Mouse (Mus musculus) heart, embryonic 11.5 days (tissue): ENCODE results near the gene Macrod2. TPM values are rescaled to one million over a fixed set of nuclear protein-coding genes. Genes with fewer than 3 reads are reported as not detected.

Experiments used
- ATAC-seq: fragments of 200-750 bp; cut with Nextera tagmentation; replicated peaks from 2 replicates; pipeline ENCODE4 v1.8.0; 2017; ENCODE audit warnings: moderate library complexity; ENCODE audit not compliant: insufficient number of reproducible peaks, low FRiP score, low TSS enrichment
- H3K27ac ChIP-seq: fragments of 300-500 bp; sonication (generic); 2 replicates; pipeline ENCODE4 v1.5.1; 2014; ENCODE audit warnings: mild to moderate bottlenecking, low read depth, low read length
- H3K27me3 ChIP-seq: fragments of 300-500 bp; sonication (generic); 2 replicates; pipeline ENCODE4 v1.6.1; 2014; ENCODE audit warnings: mild to moderate bottlenecking, low read length, mixed read lengths; ENCODE audit not compliant: control insufficient read depth, insufficient read depth
- H3K36me3 ChIP-seq: fragments of 300-500 bp; sonication (generic); 2 replicates; pipeline ENCODE4 v1.6.1; 2014; ENCODE audit warnings: mild to moderate bottlenecking, low read length, moderate library complexity, mixed read lengths; ENCODE audit not compliant: control insufficient read depth, insufficient read depth
- H3K4me1 ChIP-seq: fragments of 300-500 bp; sonication (generic); 2 replicates; pipeline ENCODE4 v1.6.1; 2014; ENCODE audit warnings: low read length; ENCODE audit not compliant: control insufficient read depth, insufficient read depth
- H3K4me2 ChIP-seq: fragments of 300-500 bp; sonication (generic); 2 replicates; pipeline ENCODE4 v1.6.1; 2014; ENCODE audit warnings: mild to moderate bottlenecking, moderate library complexity
- H3K4me3 ChIP-seq: fragments of 300-500 bp; sonication (generic); 2 replicates; pipeline ENCODE4 v1.5.1; 2014; ENCODE audit warnings: low read depth, low read length
- H3K9ac ChIP-seq: fragments of 300-500 bp; sonication (generic); 2 replicates; pipeline ENCODE4 v1.6.1; 2014; ENCODE audit warnings: mild to moderate bottlenecking, low read depth, low read length, moderate library complexity
- H3K9me3 ChIP-seq: fragments of 300-500 bp; sonication (generic); replicated peaks from 2 replicates; pipeline ENCODE4 v1.6.1; 2016; ENCODE audit warnings: low read length; ENCODE audit not compliant: control insufficient read depth
- WGBS: fragments of 180-500 bp; shearing (Covaris S2); extraction: QIAGEN DNeasy Blood & Tissue Kit; methylation state at CpG from one replicate; pipeline ENCODE4 v1.1.7; 2014; ENCODE audit not compliant: insufficient replicate concordance; 5-methylcytosine and 5-hydroxymethylcytosine counted together
- polyA plus RNA-seq: library from polyadenylated mRNA; unstranded; fragments of >200 nt; fragmentation: Nextera tagmentation; extraction: Ambion mirVana; gene quantifications from 2 replicates; pipeline ENCODE4 v1.2.1, GENCODE M21; 2014

The Macrod2 gene
- polyA plus RNA-seq, 1 experiment from 2014 or later = 20.5 TPM

DNA sequence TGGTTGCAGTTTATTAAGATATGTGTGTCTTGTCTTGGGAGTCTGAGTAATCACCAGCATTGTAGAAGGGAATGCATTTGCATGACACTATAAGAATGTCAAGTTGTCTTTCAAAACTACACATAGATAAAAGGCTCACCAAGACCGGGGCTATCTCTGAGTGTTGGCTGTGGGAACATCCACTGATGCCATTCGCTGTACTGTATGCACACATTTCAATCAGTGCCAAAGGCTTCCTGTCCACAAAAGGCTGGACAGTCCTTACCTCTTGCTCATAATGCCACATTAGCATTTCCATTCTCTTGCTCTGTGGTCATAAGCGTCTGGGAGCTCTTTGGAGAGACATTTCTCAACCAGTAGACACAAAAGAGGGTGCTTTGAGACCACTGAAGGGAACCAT is 1713.8 kb downstream of the Macrod2 start:
- no peak for ATAC-seq
- Histone ChIP-seq H3K4me1 (no peaks in the 10 kb centered on the region), H3K27me3 (no peaks in the 10 kb centered on the region), H3K27ac (no peak overlapping the region), H3K9ac (no peak overlapping the region), H3K9me3 (no peaks in the 10 kb centered on the region), H3K36me3 (no peaks in the 10 kb centered on the region), H3K4me3 (no peak overlapping the region), H3K4me2 (no peak overlapping the region)
- 77% methylated on average over 3 of the region's 3 CpGs for WGBS

DNA sequence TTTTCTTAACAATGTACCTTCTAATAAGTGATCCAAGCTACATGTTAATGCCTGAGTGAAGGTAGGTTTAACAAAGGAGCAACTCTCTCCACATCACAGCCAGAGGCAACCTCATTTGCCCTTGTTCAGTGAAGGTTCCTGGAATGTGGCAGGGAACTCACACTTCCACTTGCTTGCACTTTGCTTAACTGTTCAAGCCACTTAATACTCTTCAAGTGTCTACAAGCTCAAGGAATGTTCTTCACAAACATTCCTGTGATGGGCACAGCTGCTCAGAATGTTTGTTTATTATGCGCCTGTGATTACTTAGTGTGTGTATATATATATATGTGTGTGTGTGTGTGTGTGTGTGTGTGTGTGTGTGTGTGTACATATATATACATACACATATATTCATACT is 1721.5 kb downstream of the Macrod2 start:
- Histone ChIP-seq H3K4me2 (no peak overlapping the region), H3K9ac (no peak overlapping the region), H3K4me3 (no peak overlapping the region), H3K4me1 (no peaks in the 10 kb centered on the region), H3K27ac (no peak overlapping the region), H3K27me3 (peaks cover 12% of the 10 kb centered on the region), H3K36me3 (no peaks in the 10 kb centered on the region), H3K9me3 (no peaks in the 10 kb centered on the region)
- 75% methylated on average over 1 of the region's 1 CpGs for WGBS
- no peak for ATAC-seq

GRCm38 (mm10) chr2:142128109-142128508 is 1733.0 kb downstream of the Macrod2 start:
- H3K9me3 ChIP-seq = no peaks in the 10 kb centered on the region
- no peak overlapping the region for H3K4me2 ChIP-seq
- no peak overlapping the region for H3K4me3 ChIP-seq
- H3K27me3 ChIP-seq = peaks cover under 1% of the 10 kb centered on the region; the same call in 1 of the 2 replicates
- H3K9ac ChIP-seq = no peak overlapping the region
- no peaks in the 10 kb centered on the region for H3K36me3 ChIP-seq
- ATAC-seq = no peak
- WGBS = 67% methylated on average over 3 of the region's 3 CpGs
- peaks cover 3% of the 10 kb centered on the region; the same call in 1 of the 2 replicates for H3K4me1 ChIP-seq
- no peak overlapping the region for H3K27ac ChIP-seq

DNA sequence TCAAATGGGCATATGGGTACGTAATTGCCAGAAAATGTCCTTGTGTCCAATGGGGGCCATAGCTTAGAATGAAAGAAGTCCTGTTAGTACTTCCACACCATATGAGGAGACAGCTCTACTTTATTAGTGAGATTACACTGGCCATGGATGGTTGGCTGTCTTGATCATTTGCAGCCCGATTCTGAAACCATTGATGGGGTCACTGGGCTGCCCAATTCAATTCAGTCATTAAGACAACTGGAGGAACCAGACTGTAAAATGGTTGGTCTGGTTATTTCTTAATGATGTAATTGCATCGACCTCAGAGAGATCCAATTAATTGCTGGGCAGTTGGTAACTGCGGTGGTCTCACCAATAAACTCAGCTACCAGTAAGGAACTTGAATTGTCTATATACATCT is 1734.1 kb downstream of the Macrod2 start:
- no peak for ATAC-seq
- Histone ChIP-seq H3K27ac (no peak overlapping the region), H3K4me1 (no peaks in the 10 kb centered on the region), H3K4me2 (no peak overlapping the region), H3K36me3 (no peaks in the 10 kb centered on the region), H3K9me3 (no peaks in the 10 kb centered on the region), H3K4me3 (no peak overlapping the region), H3K9ac (no peak overlapping the region), H3K27me3 (no peaks in the 10 kb centered on the region)
- 86% methylated on average over 4 of the region's 4 CpGs for WGBS

DNA sequence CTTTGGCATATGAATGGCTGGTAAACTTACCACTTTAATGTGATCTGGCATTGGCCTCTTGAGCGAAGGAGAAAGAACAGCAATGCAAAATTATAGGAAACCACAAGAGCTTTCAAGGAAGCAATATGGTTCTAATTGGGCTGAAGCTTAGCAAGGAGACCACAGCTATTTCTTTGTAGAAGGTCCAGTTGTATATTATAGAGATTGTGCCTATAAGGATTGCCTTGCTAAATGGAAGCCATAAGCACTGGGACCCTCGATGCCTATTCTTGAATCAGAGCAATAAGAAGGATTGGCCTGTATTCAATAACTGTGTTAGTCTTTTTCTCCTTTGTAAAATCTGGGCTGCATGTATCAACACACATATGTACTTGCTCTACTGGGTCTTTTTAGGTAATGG is 1754.2 kb downstream of the Macrod2 start:
- Histone ChIP-seq H3K36me3 (no peaks in the 10 kb centered on the region), H3K9ac (no peak overlapping the region), H3K4me3 (no peak overlapping the region), H3K4me2 (no peak overlapping the region), H3K4me1 (no peaks in the 10 kb centered on the region), H3K9me3 (no peaks in the 10 kb centered on the region), H3K27ac (no peak overlapping the region), H3K27me3 (no peaks in the 10 kb centered on the region)
- ATAC-seq = no peak
- WGBS = 81% methylated on average over 2 of the region's 2 CpGs

DNA sequence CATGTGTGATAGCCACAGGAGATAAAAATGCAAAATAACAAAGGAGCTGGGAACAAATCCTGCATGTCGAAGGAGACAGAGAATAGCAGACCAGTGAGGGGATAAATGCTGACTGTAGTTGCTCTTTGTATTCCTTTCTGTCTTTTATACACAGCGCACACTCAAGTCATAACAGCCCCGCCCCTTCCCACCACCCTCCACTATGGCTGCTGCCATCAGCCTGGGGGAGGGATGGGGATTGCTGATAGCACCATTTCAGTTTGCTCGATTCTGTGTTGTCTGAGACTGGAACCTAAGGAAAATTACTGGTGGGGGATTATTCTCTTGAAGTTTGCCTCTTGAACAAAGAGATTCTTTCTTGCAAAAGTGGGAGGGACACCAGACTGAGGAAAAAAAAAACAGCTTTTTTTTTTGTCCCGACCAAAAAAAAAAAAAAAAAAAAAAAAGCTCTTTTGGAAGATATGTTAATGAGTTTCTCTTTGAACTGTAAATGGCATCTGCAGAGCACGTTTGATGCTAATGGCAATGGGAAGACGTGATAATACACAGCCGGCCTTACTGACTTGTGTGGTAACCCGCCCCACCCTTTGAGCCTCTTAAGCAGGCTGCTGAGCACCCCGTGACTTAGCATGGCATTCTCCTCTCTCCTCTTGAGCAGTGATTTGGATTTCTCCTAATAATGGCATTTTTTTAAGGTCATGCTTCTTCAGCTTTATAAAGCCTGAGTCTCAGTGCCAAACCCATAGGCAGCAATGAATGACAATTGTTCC is 1768.6 kb downstream of the Macrod2 start:
- 26% methylated on average over 10 of the region's 10 CpGs for WGBS
- H3K4me3 ChIP-seq = no peak overlapping the region
- no peak overlapping the region for H3K27ac ChIP-seq
- no peaks in the 10 kb centered on the region for H3K27me3 ChIP-seq
- H3K9ac ChIP-seq = no peak overlapping the region
- H3K4me2 ChIP-seq = no peak overlapping the region
- no peaks in the 10 kb centered on the region for H3K4me1 ChIP-seq
- H3K36me3 ChIP-seq = no peaks in the 10 kb centered on the region
- ATAC-seq = no peak
- H3K9me3 ChIP-seq = no peaks in the 10 kb centered on the region

- H3K9me3 ChIP-seq = no peaks in the 10 kb centered on the region
- no peak overlapping the region for H3K27ac ChIP-seq
- no peaks in the 10 kb centered on the region for H3K27me3 ChIP-seq
- no peaks in the 10 kb centered on the region for H3K36me3 ChIP-seq
- no peaks in the 10 kb centered on the region for H3K4me1 ChIP-seq
- 58% methylated on average over 2 of the region's 2 CpGs for WGBS
- no peak overlapping the region for H3K9ac ChIP-seq
- no peak overlapping the region for H3K4me3 ChIP-seq
- no peak overlapping the region for H3K4me2 ChIP-seq
- ATAC-seq = no peak
Measured at GRCm38 (mm10) chr2:142169649-142170048, 1774.5 kb downstream of the Macrod2 start.

- Histone ChIP-seq H3K4me1 (no peaks in the 10 kb centered on the region), H3K9me3 (no peaks in the 10 kb centered on the region), H3K9ac (no peak overlapping the region), H3K27me3 (no peaks in the 10 kb centered on the region), H3K36me3 (no peaks in the 10 kb centered on the region), H3K4me3 (no peak overlapping the region), H3K4me2 (no peak overlapping the region), H3K27ac (no peak overlapping the region)
- WGBS = 81% methylated on average over 3 of the region's 3 CpGs
- no peak for ATAC-seq
Measured at GRCm38 (mm10) chr2:142172706-142173105, 1777.6 kb downstream of the Macrod2 start.

GRCm38 (mm10) chr2:142174039-142174438 is 1778.9 kb downstream of the Macrod2 start:
- ATAC-seq = no peak

More at GRCm38 (mm10) chr2:142174039-142174438, 1778.9 kb downstream of the Macrod2 start:
- Histone ChIP-seq H3K27me3 (no peaks in the 10 kb centered on the region), H3K9me3 (no peaks in the 10 kb centered on the region), H3K4me1 (no peaks in the 10 kb centered on the region), H3K4me2 (no peak overlapping the region), H3K27ac (no peak overlapping the region), H3K9ac (no peak overlapping the region), H3K36me3 (no peaks in the 10 kb centered on the region), H3K4me3 (no peak overlapping the region)
- 78% methylated on average over 2 of the region's 2 CpGs for WGBS
